Mouse (Mus musculus) layer of hippocampus, adult 2 months (tissue): ENCODE measurements around the gene Rab9b. TPM values are rescaled to one million over a fixed set of nuclear protein-coding genes. Genes with fewer than 3 reads are reported as not detected.
A peak's percentile ranks its signal among the peaks of the same experiment; 100 is the strongest.

Source experiments
- DNase-seq, 2 experiments: peaks; one replicate each; pipeline ENCODE4 v3.0.0; 2022; ENCODE audit warnings: low spot score in 2 of 2
- H3K27ac ChIP-seq: fragments of 200-600 bp; 2 replicates; pipeline ENCODE4 v1.8.1; 2022
- H3K4me3 ChIP-seq: fragments of 200-600 bp; 2 replicates; pipeline ENCODE4 v1.8.1; 2022; ENCODE audit warnings: mild to moderate bottlenecking
- CTCF ChIP-seq: fragments of 200-600 bp; conservative IDR thresholded peaks from 2 replicates; pipeline ENCODE4 v1.8.1; 2022; ENCODE audit warnings: antibody characterized with exemption, mild to moderate bottlenecking, moderate library complexity
- long read RNA-seq, 2 experiments: library from polyadenylated mRNA; stranded (forward); transcript quantifications; one replicate each; pipeline ENCODE4 v2.0.0; 2021; ENCODE audit warnings: borderline mapping rate in 2 of 2
- total RNA-seq, 2 experiments: library from RNA; stranded (reverse); gene quantifications; 2 replicates each; pipeline ENCODE4 v1.2.3; 2021

The Rab9b gene
- 10 to 100 TPM; 18.5 to 28.3 TPM for total RNA-seq
- long read RNA-seq, experiment 1, transcript Rab9b-201 (3 exons, 3,980 nt), result major isoform, 30 of 33 reads
- long read RNA-seq, experiment 1, partial matches to known transcripts, result 3 of 33 reads
- long read RNA-seq, experiment 1, other reads (novel, unspliced or antisense), result 0 of 33 reads
- long read RNA-seq, experiment 2, transcript Rab9b-201 (3 exons, 3,980 nt), result major isoform, 48 of 52 reads
- long read RNA-seq, experiment 2, partial matches to known transcripts, result 1 of 52 reads
- long read RNA-seq, experiment 2, other reads (novel, unspliced or antisense), result 3 of 52 reads

- Histone ChIP-seq H3K27ac (peak within 1 kb of the TSS; percentile 87), H3K4me3 (peak within 1 kb of the TSS; percentile 58)
- DNase-seq, result peak; percentile 53 to 55
- no peak for TF ChIP-seq CTCF
Observed at GRCm38 (mm10) chrX:136868061-136869040, at the start of gene Rab9b. Gene Rab9b, minus strand, starts transcription at chrX:136868755.

GRCm38 (mm10) chrX:136904369-136904768 lies 35.8 kb upstream of the Rab9b start:
- Histone ChIP-seq H3K4me3 (no peak overlapping the region), H3K27ac (no peak overlapping the region)
- no peak for DNase-seq
- 0 out of 2 replicates have a peak, but pooled peaks have one; percentile 8 for TF ChIP-seq CTCF

GRCm38 (mm10) chrX:136895757-136896156 lies 27.2 kb upstream of the Rab9b start:
- peak; percentile 77 for TF ChIP-seq CTCF
- Histone ChIP-seq H3K27ac (no peak overlapping the region), H3K4me3 (no peak overlapping the region)
- DNase-seq, result peak; percentile 9 to 21

GRCm38 (mm10) chrX:136850300-136850699 lies 18.3 kb downstream of the Rab9b start:
- H3K27ac ChIP-seq, result no peak overlapping the region
- H3K4me3 ChIP-seq, result no peak overlapping the region
- DNase-seq, result no peak
- peak; percentile 68 for TF ChIP-seq CTCF

- no peak for TF ChIP-seq CTCF
- Histone ChIP-seq H3K27ac (no peak overlapping the region), H3K4me3 (no peak overlapping the region)
- no peak for DNase-seq
Observed at GRCm38 (mm10) chrX:136828610-136829009, 39.9 kb downstream of the Rab9b start.

GRCm38 (mm10) chrX:136825016-136825415 lies 43.5 kb downstream of the Rab9b start:
- Histone ChIP-seq H3K4me3 (peak overlapping the region; percentile 15; the same call in 1 of the 2 replicates), H3K27ac (peak overlapping the region; percentile 65)
- DNase-seq, result no peak
- TF ChIP-seq CTCF, result no peak

- H3K27ac ChIP-seq, result peak within 1 kb of the TSS; percentile 65; the same call in 1 of the 2 replicates
- DNase-seq, result no peak
- peak within 1 kb of the TSS; percentile 13 for H3K4me3 ChIP-seq
- no peak for TF ChIP-seq CTCF
Observed at GRCm38 (mm10) chrX:136822371-136822770, 46.2 kb downstream of the Rab9b start, which contains the start of gene Plp1. Gene Plp1, plus strand, starts transcription at chrX:136822671.

- TF ChIP-seq CTCF, result peak; percentile 91
- peak; percentile 79 to 84 for DNase-seq
- no peak overlapping the region for H3K4me3 ChIP-seq
- H3K27ac ChIP-seq, result peak overlapping the region; percentile 57; the same call in 1 of the 2 replicates
Observed at GRCm38 (mm10) chrX:136820250-136820649, 48.3 kb downstream of the Rab9b start.

GRCm38 (mm10) chrX:136819752-136820151 lies 48.8 kb downstream of the Rab9b start:
- no peak overlapping the region for H3K4me3 ChIP-seq
- DNase-seq, result no peak
- peak overlapping the region; percentile 57; the same call in 1 of the 2 replicates for H3K27ac ChIP-seq
- no peak for TF ChIP-seq CTCF

Other genes with a start within 250 kb of the Rab9b start
- gene Tceal1, start 160.8 kb downstream of the Rab9b start, total RNA-seq, result 10 to 100 TPM; 12.9 to 15.3 TPM
- 100 to 1,000 TPM; 384 to 391 TPM for gene Morf4l2, start 125.1 kb downstream of the Rab9b start, total RNA-seq
- gene Glra4, start 88.6 kb downstream of the Rab9b start, total RNA-seq, result under 1 TPM in 1 of 2 experiments, not detected in 1; 0.20 TPM
- 100 to 1,000 TPM; 688 to 710 TPM for gene Plp1, start 46.1 kb downstream of the Rab9b start, total RNA-seq
- gene H2bfm, start 58.6 kb upstream of the Rab9b start, total RNA-seq, result not detected
- 10 to 100 TPM; 18.4 to 27.5 TPM for gene Tmsb15b2, start 106.7 kb upstream of the Rab9b start, total RNA-seq
- gene Tmsb15l, start 108.1 kb upstream of the Rab9b start, total RNA-seq, result 1 to 10 TPM; 1.9 to 2.3 TPM
- 1 to 10 TPM; 3.7 to 8.3 TPM for gene Tmsb15b1, start 108.1 kb upstream of the Rab9b start, total RNA-seq
- gene Zcchc18, start 124.4 kb upstream of the Rab9b start, total RNA-seq, result 100 to 1,000 TPM; 259 to 277 TPM
- gene Slc25a53, start 169.5 kb upstream of the Rab9b start, total RNA-seq, result 10 to 100 TPM; 28.5 to 37.6 TPM
- gene Fam199x, start 180.8 kb upstream of the Rab9b start, total RNA-seq, result 1 to 10 TPM; 8.4 to 8.7 TPM